Mouse (Mus musculus) limb, embryonic 10.5 days (tissue): ENCODE measurements around the gene Zscan21. TPM values are rescaled to one million over a fixed set of nuclear protein-coding genes. Genes with fewer than 3 reads are reported as not detected.

Source experiments
- DNase-seq: peaks from one replicate; pipeline ENCODE4 v3.0.0-alpha.2; 2017; ENCODE audit warnings: low spot score
- H3K27ac ChIP-seq: fragments of 300-500 bp; sonication (generic); 2 replicates; pipeline ENCODE4 v1.5.1; 2016; ENCODE audit warnings: mild to moderate bottlenecking
- H3K27me3 ChIP-seq: fragments of 300-500 bp; sonication (generic); 2 replicates; pipeline ENCODE4 v1.6.1; 2016; ENCODE audit warnings: low read depth, mild to moderate bottlenecking; ENCODE audit not compliant: poor library complexity, severe bottlenecking
- H3K36me3 ChIP-seq: fragments of 300-500 bp; sonication (generic); 2 replicates; pipeline ENCODE4 v1.6.1; 2016; ENCODE audit warnings: mild to moderate bottlenecking, moderate library complexity
- H3K4me1 ChIP-seq: fragments of 300-500 bp; sonication (generic); 2 replicates; pipeline ENCODE4 v1.6.1; 2016
- H3K4me3 ChIP-seq: fragments of 300-500 bp; sonication (generic); 2 replicates; pipeline ENCODE4 v1.5.1; 2016; ENCODE audit warnings: mild to moderate bottlenecking, moderate library complexity
- H3K9me3 ChIP-seq: fragments of 300-500 bp; sonication (generic); replicated peaks from 2 replicates; pipeline ENCODE4 v1.6.1; 2016; ENCODE audit warnings: mild to moderate bottlenecking
- WGBS: fragments of 180-500 bp; shearing (Covaris S2); methylation state at CpG from one replicate; pipeline ENCODE4 v1.1.7; 2016; 5-methylcytosine and 5-hydroxymethylcytosine counted together
- polyA plus RNA-seq: library from polyadenylated mRNA; unstranded; fragments of >200 nt; fragmentation: Nextera tagmentation; extraction: Ambion mirVana; gene quantifications from 2 replicates; pipeline ENCODE4 v1.2.1, GENCODE M21; 2016

The Zscan21 gene
- polyA plus RNA-seq, 1 experiment from 2014 or later = 97.2 TPM

DNA sequence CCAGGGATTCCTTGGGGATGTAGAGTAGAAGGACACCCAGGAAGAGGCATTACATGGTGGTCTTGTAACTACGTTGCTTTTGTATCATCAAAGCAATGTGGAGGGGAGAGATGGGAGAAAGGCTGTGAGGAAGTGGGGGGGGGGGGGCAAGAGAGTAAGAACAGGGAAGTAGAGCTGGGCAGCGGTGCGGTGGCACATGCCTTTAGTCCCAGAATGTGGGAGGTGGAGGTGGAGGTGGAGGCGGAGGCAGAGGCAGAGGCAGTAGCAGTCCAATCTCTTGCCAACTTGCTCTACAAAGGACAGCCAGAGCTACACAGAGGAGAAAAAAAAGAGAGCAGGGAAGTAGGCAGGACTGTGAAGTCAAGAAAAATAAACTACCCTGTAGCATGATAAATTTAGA lies 21.9 kb downstream of the Zscan21 start:
- peaks cover 44% of the 10 kb centered on the region for H3K36me3 ChIP-seq
- no peaks in the 10 kb centered on the region for H3K27me3 ChIP-seq
- no peaks in the 10 kb centered on the region for H3K9me3 ChIP-seq
- no peak overlapping the region for H3K4me3 ChIP-seq
- 81% methylated on average over 4 of the region's 4 CpGs for WGBS
- H3K4me1 ChIP-seq = no peaks in the 10 kb centered on the region
- DNase-seq = no peak
- H3K27ac ChIP-seq = no peak overlapping the region

- Histone ChIP-seq H3K4me3 (peak overlapping the region; percentile 82), H3K36me3 (peaks cover 38% of the 10 kb centered on the region), H3K9me3 (no peaks in the 10 kb centered on the region), H3K27ac (peak overlapping the region; percentile 99), H3K27me3 (no peaks in the 10 kb centered on the region), H3K4me1 (peaks cover 9% of the 10 kb centered on the region)
- DNase-seq = no peak
- WGBS = 90% methylated on average over 3 of the region's 3 CpGs
Observed at GRCm38 (mm10) chr5:138154390-138154789, 37.7 kb downstream of the Zscan21 start.

DNA sequence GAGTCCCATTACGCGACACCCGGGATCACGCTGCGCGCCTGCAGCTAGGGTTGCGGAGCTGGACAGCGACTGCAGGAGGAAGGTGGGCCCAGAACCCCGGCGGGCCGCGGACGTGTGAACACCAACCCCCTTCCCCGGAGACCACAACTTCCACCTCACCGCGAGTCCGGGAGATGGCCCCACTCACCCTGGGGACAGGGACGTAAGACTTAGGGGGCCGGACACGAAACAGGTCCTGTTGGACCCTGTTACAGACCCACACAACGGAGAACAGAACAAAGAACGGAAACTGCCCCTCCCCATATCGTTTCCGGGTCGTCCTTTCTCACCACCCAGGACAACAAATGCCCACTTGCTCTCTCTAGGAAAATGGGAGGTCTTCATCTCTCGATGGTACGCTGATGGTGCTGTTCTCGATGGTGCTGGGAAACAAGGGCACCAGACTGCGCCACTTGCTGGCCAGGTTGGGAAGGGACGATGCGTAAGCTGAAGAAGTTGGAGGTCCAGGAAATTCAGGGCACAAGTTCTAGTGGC lies 38.8 kb downstream of the Zscan21 start, which contains the start of gene Zfp113:
TSS of gene Zfp113 (minus strand) at position 302 of the 534 bp plus-strand sequence.
- H3K4me3 ChIP-seq = peak within 1 kb of the TSS; percentile 82
- under 1% methylated on average over 31 of the region's 31 CpGs for WGBS
- DNase-seq = peak; percentile 87
- H3K36me3 ChIP-seq = peaks cover 33% of the 10 kb centered on the region
- no peaks in the 10 kb centered on the region for H3K9me3 ChIP-seq
- H3K27ac ChIP-seq = peak within 1 kb of the TSS; percentile 99
- no peaks in the 10 kb centered on the region for H3K27me3 ChIP-seq
- peaks cover 12% of the 10 kb centered on the region for H3K4me1 ChIP-seq

- 73% methylated on average over 7 of the region's 7 CpGs for WGBS
- DNase-seq = no peak
- Histone ChIP-seq H3K36me3 (peaks cover 36% of the 10 kb centered on the region), H3K9me3 (no peaks in the 10 kb centered on the region), H3K27me3 (no peaks in the 10 kb centered on the region), H3K4me3 (peak overlapping the region; percentile 78), H3K27ac (peak overlapping the region; percentile 86), H3K4me1 (peaks cover 22% of the 10 kb centered on the region)
Observed at GRCm38 (mm10) chr5:138160224-138160762, 43.6 kb downstream of the Zscan21 start.

GRCm38 (mm10) chr5:138160842-138161665 lies 44.4 kb downstream of the Zscan21 start, which contains the start of gene Cops6:
TSS of gene Cops6 (plus strand) at chr5:138161071.
- Histone ChIP-seq H3K36me3 (peaks cover 43% of the 10 kb centered on the region), H3K4me3 (peak within 1 kb of the TSS; percentile 78), H3K4me1 (peaks cover 22% of the 10 kb centered on the region), H3K27ac (peak within 1 kb of the TSS; percentile 86), H3K9me3 (no peaks in the 10 kb centered on the region), H3K27me3 (no peaks in the 10 kb centered on the region)
- peak; percentile 99 for DNase-seq
- WGBS = under 1% methylated on average over 42 of the region's 42 CpGs

DNA sequence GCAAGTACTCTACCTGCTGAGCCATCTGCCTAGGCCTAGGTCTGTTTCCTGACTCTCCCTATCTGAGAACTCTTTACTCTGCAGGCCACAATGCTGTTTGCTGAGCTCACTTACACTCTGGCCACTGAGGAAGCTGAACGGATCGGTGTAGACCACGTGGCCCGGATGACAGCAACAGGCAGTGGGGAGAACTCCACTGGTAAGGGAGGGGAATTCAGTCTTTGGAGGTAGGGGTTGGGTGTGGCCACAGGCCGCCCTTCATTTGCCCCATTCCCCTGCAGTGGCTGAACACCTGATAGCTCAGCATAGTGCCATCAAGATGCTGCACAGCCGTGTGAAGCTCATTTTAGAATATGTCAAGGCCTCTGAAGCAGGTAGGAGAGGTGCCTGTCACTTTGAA lies 46.3 kb downstream of the Zscan21 start:
- 82% methylated on average over 6 of the region's 6 CpGs for WGBS
- Histone ChIP-seq H3K4me3 (0 out of 2 replicates have a peak overlapping the region, but pooled peaks have one; percentile 10), H3K36me3 (peaks cover 63% of the 10 kb centered on the region), H3K9me3 (no peaks in the 10 kb centered on the region), H3K27ac (no peak overlapping the region), H3K27me3 (no peaks in the 10 kb centered on the region), H3K4me1 (peaks cover 22% of the 10 kb centered on the region)
- no peak for DNase-seq

GRCm38 (mm10) chr5:138163610-138164009 lies 46.9 kb downstream of the Zscan21 start:
- DNase-seq = no peak
- Histone ChIP-seq H3K9me3 (no peaks in the 10 kb centered on the region), H3K36me3 (peaks cover 69% of the 10 kb centered on the region), H3K4me3 (no peak overlapping the region), H3K4me1 (peaks cover 22% of the 10 kb centered on the region), H3K27ac (no peak overlapping the region), H3K27me3 (no peaks in the 10 kb centered on the region)
- WGBS = 76% methylated on average over 10 of the region's 10 CpGs

GRCm38 (mm10) chr5:138165594-138165993 lies 48.9 kb downstream of the Zscan21 start:
- Histone ChIP-seq H3K27ac (no peak overlapping the region), H3K27me3 (no peaks in the 10 kb centered on the region), H3K4me1 (peaks cover 25% of the 10 kb centered on the region), H3K4me3 (no peak overlapping the region), H3K9me3 (no peaks in the 10 kb centered on the region), H3K36me3 (peaks cover 84% of the 10 kb centered on the region)
- no peak for DNase-seq
- WGBS = 79% methylated on average over 8 of the region's 8 CpGs

GRCm38 (mm10) chr5:138170936-138171561 lies 54.3 kb downstream of the Zscan21 start:
- H3K36me3 ChIP-seq = peaks cover 74% of the 10 kb centered on the region
- H3K27me3 ChIP-seq = no peaks in the 10 kb centered on the region
- WGBS = under 1% methylated on average over 47 of the region's 47 CpGs
- no peaks in the 10 kb centered on the region for H3K9me3 ChIP-seq
- peaks cover 15% of the 10 kb centered on the region for H3K4me1 ChIP-seq
- H3K27ac ChIP-seq = peak overlapping the region; percentile 96
- DNase-seq = peak; percentile 98
- H3K4me3 ChIP-seq = peak overlapping the region; percentile 84

DNA sequence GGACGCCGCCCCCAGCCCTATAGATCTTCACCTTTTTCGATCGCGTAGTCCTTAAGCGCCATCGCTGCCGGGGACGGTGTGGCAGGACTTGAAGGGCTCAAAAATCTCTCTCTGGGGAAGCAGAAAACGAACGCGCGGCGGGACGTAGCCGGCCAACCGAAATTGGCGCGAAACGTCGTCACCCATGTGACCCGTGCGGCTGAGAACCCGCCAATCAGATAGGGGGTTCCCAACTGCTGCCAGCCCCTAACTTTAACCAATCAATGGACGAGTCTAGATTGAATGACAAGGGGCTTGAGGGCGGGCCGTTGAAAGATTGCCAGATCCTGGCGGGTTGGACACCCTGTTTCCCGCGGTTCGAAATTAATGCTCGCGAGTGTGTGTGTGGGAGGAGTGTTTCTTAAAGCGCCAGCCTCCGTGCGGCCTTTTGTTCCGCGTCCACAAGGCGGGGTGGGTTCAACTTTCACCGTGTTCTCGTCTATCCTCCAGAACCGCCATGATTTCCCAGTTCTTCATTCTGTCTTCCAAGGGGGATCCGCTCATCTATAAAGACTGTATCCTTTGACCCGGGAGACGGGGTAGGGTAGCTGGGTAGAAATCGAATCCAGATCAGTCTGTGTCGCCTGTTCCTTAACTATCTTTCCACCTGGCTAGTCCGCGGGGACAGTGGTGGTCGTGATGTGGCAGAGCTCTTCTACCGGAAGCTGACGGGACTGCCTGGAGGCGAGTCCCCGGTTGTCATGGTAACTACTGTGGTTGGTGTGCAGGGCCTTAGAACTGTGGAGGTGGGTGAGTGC lies 55.2 kb downstream of the Zscan21 start, which contains the start of the genes Ap4m1 and Mcm7:
TSS of gene Ap4m1 (plus strand) at position 308 of the 797 bp plus-strand sequence.
TSS of gene Mcm7 (minus strand) at position 728 of the 797 bp plus-strand sequence.
- peaks cover 15% of the 10 kb centered on the region for H3K4me1 ChIP-seq
- peak within 1 kb of the TSS; percentile 84 for H3K4me3 ChIP-seq
- peaks cover 73% of the 10 kb centered on the region for H3K36me3 ChIP-seq
- no peaks in the 10 kb centered on the region for H3K9me3 ChIP-seq
- DNase-seq = peak; percentile 89
- peak within 1 kb of the TSS; percentile 96 for H3K27ac ChIP-seq
- WGBS = under 1% methylated on average over 54 of the region's 54 CpGs
- no peaks in the 10 kb centered on the region for H3K27me3 ChIP-seq

GRCm38 (mm10) chr5:138173217-138173616 lies 56.5 kb downstream of the Zscan21 start:
- Histone ChIP-seq H3K36me3 (peaks cover 73% of the 10 kb centered on the region), H3K27ac (no peak overlapping the region), H3K9me3 (no peaks in the 10 kb centered on the region), H3K4me1 (peaks cover 15% of the 10 kb centered on the region), H3K4me3 (peak overlapping the region; percentile 84), H3K27me3 (no peaks in the 10 kb centered on the region)
- WGBS = 82% methylated on average over 3 of the region's 3 CpGs
- no peak for DNase-seq
